Comparison of ENCODE assay signal across 8 mouse cellular contexts in genomic region chr2:164070765-164071436, GRCm38 (mm10). TPM values are rescaled to one million over a fixed set of nuclear protein-coding genes. Genes with fewer than 3 reads are reported as not detected.
DNase-seq lines count a peak whose midpoint lies in the region; ATAC-seq and TF ChIP-seq lines count a peak whose summit lies in the region.

TSS of gene Tomm34 (minus strand) at chr2:164071169.

- H3K9ac ChIP-seq in kidney, embryonic 15.5 days: peak within 1 kb of the TSS; percentile 82

- no peaks in the 10 kb centered on the region for H3K9me3 ChIP-seq in heart, embryonic 10.5 days
- H3K9me3 ChIP-seq in kidney, embryonic 15.5 days (replicated peaks): no peaks in the 10 kb centered on the region

- peak within 1 kb of the TSS; percentile 91 for H3K4me2 ChIP-seq in kidney, embryonic 15.5 days

- peaks cover 7% of the 10 kb centered on the region; the same call in 1 of the 2 replicates for H3K36me3 ChIP-seq in heart, embryonic 10.5 days
- peaks cover 9% of the 10 kb centered on the region for H3K36me3 ChIP-seq in kidney, embryonic 15.5 days

- H3K4me1 ChIP-seq in bone marrow macrophage, adult 2 months (ENCODE audit: control insufficient read depth, insufficient read depth, low read length): peaks cover 22% of the 10 kb centered on the region
- H3K4me1 ChIP-seq in embryonic fibroblast, embryonic 13.5 days (ENCODE audit: control insufficient read depth, insufficient read depth, low read length): peaks cover 4% of the 10 kb centered on the region; the same call in 1 of the 2 replicates
- peaks cover 16% of the 10 kb centered on the region for H3K4me1 ChIP-seq in heart, embryonic 10.5 days
- H3K4me1 ChIP-seq in kidney, embryonic 15.5 days: peaks cover 49% of the 10 kb centered on the region

- H3K27ac ChIP-seq in bone marrow macrophage, adult 2 months (ENCODE audit: insufficient read depth, low read depth, low read length): peak within 1 kb of the TSS; percentile 88
- no peak within 1 kb of the TSS for H3K27ac ChIP-seq in embryonic fibroblast, embryonic 13.5 days (ENCODE audit: insufficient read depth, low read length)
- peak within 1 kb of the TSS; percentile 92 for H3K27ac ChIP-seq in heart, embryonic 10.5 days
- H3K27ac ChIP-seq in kidney, embryonic 15.5 days: peak within 1 kb of the TSS; percentile 90

- H3K27me3 ChIP-seq in heart, embryonic 10.5 days (ENCODE audit: insufficient read depth, poor library complexity, severe bottlenecking): no peaks in the 10 kb centered on the region
- H3K27me3 ChIP-seq in kidney, embryonic 15.5 days: no peaks in the 10 kb centered on the region

- peak; percentile 98 for DNase-seq in A20 (ENCODE audit: low read depth, low spot score)
- peak; percentile 99 for DNase-seq in heart, embryonic 10.5 days (ENCODE audit: low spot score)
- DNase-seq in liver: peak; percentile 99
- peak; percentile 95 to 96 for DNase-seq in spleen, postnatal 4 days (ENCODE audit: low spot score in 2 of 2)

- under 1% methylated on average over 55 of the region's 55 CpGs for WGBS in heart, embryonic 10.5 days
- 1% methylated on average over 55 of the region's 55 CpGs for WGBS in kidney, embryonic 15.5 days

- ATAC-seq in kidney, embryonic 15.5 days (replicated peaks; ENCODE audit: low FRiP score): peak; percentile 97
- peak; percentile 72 for ATAC-seq in monocyte, adult 5-6 weeks (replicated peaks; ENCODE audit: insufficient number of reproducible peaks, low FRiP score, low TSS enrichment, poor library complexity, severe bottlenecking)

- peak; percentile 81; the same call in 1 of the 2 replicates for TF ChIP-seq POLR2A in bone marrow macrophage, adult 2 months (IDR thresholded peaks at IDR 0.05; ENCODE audit: borderline replicate concordance, low read depth, low read length)
- TF ChIP-seq POLR2A in embryonic fibroblast, embryonic 13.5 days (IDR thresholded peaks at IDR 0.05; ENCODE audit: low read depth, low read length): peak; percentile 99

- peak within 1 kb of the TSS; percentile 99 for H3K4me3 ChIP-seq in bone marrow macrophage, adult 2 months (ENCODE audit: insufficient read depth, low read length)
- peak within 1 kb of the TSS; percentile 65 for H3K4me3 ChIP-seq in embryonic fibroblast, embryonic 13.5 days (ENCODE audit: insufficient read depth, low read length)
- H3K4me3 ChIP-seq in heart, embryonic 10.5 days: peak within 1 kb of the TSS; percentile 93
- peak within 1 kb of the TSS; percentile 95 for H3K4me3 ChIP-seq in kidney, embryonic 15.5 days (replicated peaks)

- TF ChIP-seq CTCF in bone marrow macrophage, adult 2 months (IDR thresholded peaks at IDR 0.05; ENCODE audit: low read depth, low read length): no peak
- TF ChIP-seq CTCF in embryonic fibroblast, embryonic 13.5 days (IDR thresholded peaks at IDR 0.05; ENCODE audit: borderline replicate concordance, insufficient read depth, low read length): no peak

RNA-seq across cellular contexts. Expression of gene Tomm34, which starts in this region (rescaled TPM):
- 60.6 and 63.8 TPM in 2 replicates for polyA plus RNA-seq in bone marrow macrophage, adult 2 months (2012; ENCODE audit: insufficient read depth, insufficient read length, missing spikeins)
- 37.2 and 38.8 TPM in 2 replicates for polyA plus RNA-seq in embryonic fibroblast, embryonic 13.5 days (2011; ENCODE audit: insufficient read length, low read depth, missing spikeins)
- polyA plus RNA-seq in heart, embryonic 10.5 days (2016; fragmentation: Nextera tagmentation; extraction: Ambion mirVana): 58.7 and 65.0 TPM in 2 replicates
- polyA plus RNA-seq in kidney, embryonic 15.5 days (2015; fragmentation: Nextera tagmentation; extraction: Ambion mirVana): 60.8 and 64.9 TPM in 2 replicates
- total RNA-seq in monocyte, adult 5-6 weeks (2017): 38.3 to 59.3 TPM (median 43.2 TPM) in 3 replicates
